21 mouse cellular contexts compared by ENCODE assay signal in genomic region chr1:33940364-33940928, GRCm38 (mm10). TPM values are rescaled to one million over a fixed set of nuclear protein-coding genes. Genes with fewer than 3 reads are reported as not detected.
DNase-seq lines count a peak whose midpoint lies in the region; ATAC-seq and TF ChIP-seq lines count a peak whose summit lies in the region.
"Had no signal": no experiment of that assay in that cellular context is flagged by ENCODE, and none has a peak within 500 bp of the region (broad histone marks: within the 10 kb centered on the region; RNA-seq: fewer than 3 reads in every experiment).

No protein-coding gene starts in this region.

- peak; percentile 54; the same call in 1 of the 2 replicates for ATAC-seq in cerebellum, adult (ENCODE audit: insufficient number of reproducible peaks, low FRiP score, low TSS enrichment)
- ATAC-seq in forebrain, embryonic 15.5 days (replicated peaks), result no peak
- ATAC-seq in megakaryocyte-erythroid progenitor cell, adult 5-6 weeks (replicated peaks; ENCODE audit: low FRiP score, low TSS enrichment, poor library complexity, severe bottlenecking), result no peak
- ATAC-seq: CD4-positive, CD25-positive, alpha-beta regulatory T cell, adult 4 months; forebrain, embryonic 14.5 days; hindbrain, postnatal 0 days had no signal

- H3K4me3 ChIP-seq in forebrain, embryonic 15.5 days, result no peak overlapping the region
- no peak overlapping the region for H3K4me3 ChIP-seq in forebrain, embryonic 10.5 days
- no peak overlapping the region for H3K4me3 ChIP-seq in layer of hippocampus, adult 2 months
- no peak overlapping the region for H3K4me3 ChIP-seq in limb, embryonic 10.5 days
- H3K4me3 ChIP-seq: embryonic facial prominence, embryonic 12.5 days; heart, embryonic 13.5 days; hindbrain, embryonic 13.5 days had no signal

- H3K4me2 ChIP-seq in forebrain, embryonic 15.5 days (replicated peaks), result no peak overlapping the region
- H3K4me2 ChIP-seq: embryonic facial prominence, embryonic 12.5 days; heart, embryonic 13.5 days; hindbrain, embryonic 13.5 days had no signal

- DNase-seq in cerebellum, adult 8-10 months, result no peak
- no peak for DNase-seq in forebrain, embryonic 10.5 days (ENCODE audit: extremely low spot score, low spot score)
- DNase-seq in layer of hippocampus, adult 2 months (ENCODE audit: low spot score in 2 of 2), result no peak
- DNase-seq in layer of hippocampus, adult 18-20 months (ENCODE audit: low spot score in 2 of 2), result no peak
- peak; percentile 8 for DNase-seq in limb, embryonic 10.5 days (ENCODE audit: low spot score)
- DNase-seq: adrenal gland, postnatal 10 days; B cell, adult 2 months; cerebellum, adult 9-11 months; gastrocnemius, postnatal 36 days; heart, adult 11 months; kidney, adult 11 months had no signal

- TF ChIP-seq CTCF in layer of hippocampus, adult 2 months (conservative IDR thresholded peaks at IDR 0.05), result no peak

- H3K36me3 ChIP-seq in forebrain, embryonic 15.5 days, result no peaks in the 10 kb centered on the region
- no peaks in the 10 kb centered on the region for H3K36me3 ChIP-seq in forebrain, embryonic 10.5 days (replicated peaks)
- H3K36me3 ChIP-seq in limb, embryonic 10.5 days, result no peaks in the 10 kb centered on the region
- H3K36me3 ChIP-seq: embryonic facial prominence, embryonic 12.5 days; heart, embryonic 13.5 days; hindbrain, embryonic 13.5 days had no signal

- no peak overlapping the region for H3K9ac ChIP-seq in forebrain, embryonic 15.5 days (replicated peaks)
- H3K9ac ChIP-seq: embryonic facial prominence, embryonic 12.5 days; heart, embryonic 13.5 days; hindbrain, embryonic 13.5 days had no signal

- 85% methylated on average over 11 of the region's 11 CpGs for WGBS in forebrain, embryonic 15.5 days
- WGBS in forebrain, embryonic 10.5 days, result 87% methylated on average over 11 of the region's 11 CpGs
- 88% methylated on average over 11 of the region's 11 CpGs for WGBS in limb, embryonic 10.5 days

- no peaks in the 10 kb centered on the region for H3K9me3 ChIP-seq in forebrain, embryonic 15.5 days
- H3K9me3 ChIP-seq in forebrain, embryonic 10.5 days, result no peaks in the 10 kb centered on the region
- H3K9me3 ChIP-seq in limb, embryonic 10.5 days (replicated peaks), result no peaks in the 10 kb centered on the region
- H3K9me3 ChIP-seq: embryonic facial prominence, embryonic 12.5 days; heart, embryonic 13.5 days; hindbrain, embryonic 13.5 days had no signal

- H3K27me3 ChIP-seq in forebrain, embryonic 15.5 days, result no peaks in the 10 kb centered on the region
- H3K27me3 ChIP-seq in forebrain, embryonic 10.5 days (ENCODE audit: poor library complexity, severe bottlenecking), result no peaks in the 10 kb centered on the region
- H3K27me3 ChIP-seq in limb, embryonic 10.5 days (ENCODE audit: low read depth, poor library complexity, severe bottlenecking), result no peaks in the 10 kb centered on the region
- H3K27me3 ChIP-seq: embryonic facial prominence, embryonic 12.5 days; heart, embryonic 13.5 days; hindbrain, embryonic 13.5 days had no signal

- H3K27ac ChIP-seq in forebrain, embryonic 15.5 days (replicated peaks), result peak overlapping the region; percentile 12
- H3K27ac ChIP-seq in forebrain, embryonic 10.5 days, result no peak overlapping the region
- H3K27ac ChIP-seq in layer of hippocampus, adult 2 months, result 0 out of 2 replicates have a peak overlapping the region, but pooled peaks have one; percentile 36
- H3K27ac ChIP-seq in limb, embryonic 10.5 days, result no peak overlapping the region
- H3K27ac ChIP-seq: embryonic facial prominence, embryonic 12.5 days; heart, embryonic 13.5 days; hindbrain, embryonic 13.5 days; hindbrain, postnatal 0 days had no signal

- H3K4me1 ChIP-seq in forebrain, embryonic 15.5 days, result peaks cover 3% of the 10 kb centered on the region; the same call in 1 of the 2 replicates
- no peaks in the 10 kb centered on the region for H3K4me1 ChIP-seq in forebrain, embryonic 10.5 days
- peaks cover 7% of the 10 kb centered on the region for H3K4me1 ChIP-seq in limb, embryonic 10.5 days
- H3K4me1 ChIP-seq: embryonic facial prominence, embryonic 12.5 days; hindbrain, embryonic 13.5 days had no signal

RNA-seq across cellular contexts. Expression of gene Dst, which starts 32.4 kb away (rescaled TPM):
- 34.8 and 35.2 TPM in 2 replicates for polyA plus RNA-seq in forebrain, embryonic 15.5 days (2015; fragmentation: Nextera tagmentation; extraction: Ambion mirVana)
- polyA plus RNA-seq in forebrain, embryonic 10.5 days (2016; fragmentation: Nextera tagmentation; extraction: Ambion mirVana), result 11.3 and 11.9 TPM in 2 replicates
- total RNA-seq in layer of hippocampus, adult 2 months (2021), result 100 to 1,000 TPM; 206 to 207 TPM
- total RNA-seq in layer of hippocampus, adult 18-20 months (2021), result 100 to 1,000 TPM; 195 to 198 TPM
- polyA plus RNA-seq in limb, embryonic 10.5 days (2016; fragmentation: Nextera tagmentation; extraction: Ambion mirVana), result 7.2 and 9.7 TPM in 2 replicates
- 2.1 and 7.9 TPM in 2 replicates for total RNA-seq in megakaryocyte-erythroid progenitor cell, adult 5-6 weeks (2014; fragmentation: Nextera tagmentation)
- total RNA-seq in megakaryocyte-erythroid progenitor cell, adult 5-6 weeks (2017), result 4.1 and 9.1 TPM in 2 replicates

RNA-seq across cellular contexts. Expression of gene Bend6, which starts 32.8 kb away (rescaled TPM):
- polyA plus RNA-seq in forebrain, embryonic 15.5 days (2015; fragmentation: Nextera tagmentation; extraction: Ambion mirVana), result 42.8 and 47.1 TPM in 2 replicates
- polyA plus RNA-seq in forebrain, embryonic 10.5 days (2016; fragmentation: Nextera tagmentation; extraction: Ambion mirVana), result 1.5 and 2.0 TPM in 2 replicates
- 10 to 100 TPM; 71.7 to 72.1 TPM for total RNA-seq in layer of hippocampus, adult 2 months (2021)
- 10 to 100 TPM; 74.5 to 80.9 TPM for total RNA-seq in layer of hippocampus, adult 18-20 months (2021)
- 1.2 and 1.5 TPM in 2 replicates for polyA plus RNA-seq in limb, embryonic 10.5 days (2016; fragmentation: Nextera tagmentation; extraction: Ambion mirVana)
- total RNA-seq in megakaryocyte-erythroid progenitor cell, adult 5-6 weeks (2014; fragmentation: Nextera tagmentation), result not detected in 2 replicates
- not detected in 2 replicates for total RNA-seq in megakaryocyte-erythroid progenitor cell, adult 5-6 weeks (2017)
- total RNA-seq: hematopoietic stem cell, adult 5-6 weeks had no signal

Comparison
In these comparisons a context has a peak if more than half of its experiments do, and no peak if none do; other contexts are left out.
1. H3K27ac ChIP-seq: peak in forebrain, embryonic 15.5 days (single experiment) and layer of hippocampus, adult 2 months (single experiment); none in forebrain, embryonic 10.5 days (single experiment) and limb, embryonic 10.5 days (single experiment).
2. RNA of gene Dst, which starts 32.4 kb away (total RNA-seq): 206 to 207 TPM in layer of hippocampus, adult 2 months and 195 to 198 TPM in layer of hippocampus, adult 18-20 months; 2.1 to 9.1 TPM in megakaryocyte-erythroid progenitor cell, adult 5-6 weeks; every median in the first group is over 10 times any median in the second.
3. RNA of gene Bend6, which starts 32.8 kb away (total RNA-seq): 74.5 to 80.9 TPM in layer of hippocampus, adult 18-20 months and 71.7 to 72.1 TPM in layer of hippocampus, adult 2 months; not detected in megakaryocyte-erythroid progenitor cell, adult 5-6 weeks; every median in the first group is over 10 times any median in the second.